Mouse (Mus musculus) granulocyte monocyte progenitor cell, adult 5-6 weeks (primary cell): Measurements from ENCODE around the gene Cd151. TPM values are rescaled to one million over a fixed set of nuclear protein-coding genes. Genes with fewer than 3 reads are reported as not detected.
"Not testable (repeated sequence)": the region's sequence is repeated elsewhere in the genome, so short reads cannot be mapped to it uniquely, and the experiment has no call there.

Experiments
- ATAC-seq: replicated peaks from 2 replicates; pipeline ENCODE4 v1.8.0; 2016; ENCODE audit warnings: mild to moderate bottlenecking, moderate TSS enrichment, inconsistent platforms; ENCODE audit not compliant: poor library complexity, severe bottlenecking
- total RNA-seq, 2 experiments: library from RNA; stranded (forward) in 1 of 2; stranded (reverse) in 1 of 2; fragments of 200-712, 200-1000 nt in 1 of 2; fragments of >200 nt in 1 of 2; fragmentation: Nextera tagmentation in 1 of 2; gene quantifications; 2 replicates each; pipeline ENCODE4 v1.2.3; 2014 to 2017

The Cd151 gene
- total RNA-seq, 2 experiments from 2014 or later: 19.2 to 20.4 TPM

DNA sequence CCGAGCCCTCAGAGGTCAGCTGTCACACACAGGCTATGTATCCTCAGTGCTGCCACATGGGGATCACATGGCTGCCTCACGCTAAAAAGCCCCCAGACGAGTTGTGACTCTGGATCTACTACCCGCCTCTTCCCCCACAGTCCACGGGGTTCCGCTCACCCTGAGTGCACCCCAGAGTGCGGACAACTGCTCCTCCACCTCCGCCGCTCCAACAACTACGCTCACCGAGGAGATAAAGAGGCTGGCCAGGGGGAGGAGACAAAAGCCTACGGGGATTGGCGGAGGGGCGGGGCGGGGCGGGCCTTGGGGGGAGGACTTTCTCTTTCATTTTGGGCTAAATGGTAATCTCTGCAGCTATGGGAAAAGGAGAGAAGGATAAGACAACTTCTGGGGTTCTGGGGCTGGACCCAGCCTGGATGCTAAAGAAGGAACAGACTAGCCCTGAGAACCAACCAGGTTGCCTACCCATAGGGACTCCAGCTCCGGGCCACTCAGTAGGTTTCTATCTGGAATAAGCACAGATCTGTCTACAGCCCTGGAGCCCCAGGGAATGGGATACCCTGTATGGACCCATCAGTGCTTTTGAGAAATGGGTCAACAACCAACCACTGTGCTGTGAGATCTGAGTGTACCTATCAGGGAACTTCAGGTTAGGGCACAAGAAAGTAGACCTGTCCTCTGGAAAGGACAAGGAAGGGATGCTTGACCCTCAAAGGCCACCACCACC is 31.9 kb upstream of the Cd151 start:
- ATAC-seq: peak; percentile 71

DNA sequence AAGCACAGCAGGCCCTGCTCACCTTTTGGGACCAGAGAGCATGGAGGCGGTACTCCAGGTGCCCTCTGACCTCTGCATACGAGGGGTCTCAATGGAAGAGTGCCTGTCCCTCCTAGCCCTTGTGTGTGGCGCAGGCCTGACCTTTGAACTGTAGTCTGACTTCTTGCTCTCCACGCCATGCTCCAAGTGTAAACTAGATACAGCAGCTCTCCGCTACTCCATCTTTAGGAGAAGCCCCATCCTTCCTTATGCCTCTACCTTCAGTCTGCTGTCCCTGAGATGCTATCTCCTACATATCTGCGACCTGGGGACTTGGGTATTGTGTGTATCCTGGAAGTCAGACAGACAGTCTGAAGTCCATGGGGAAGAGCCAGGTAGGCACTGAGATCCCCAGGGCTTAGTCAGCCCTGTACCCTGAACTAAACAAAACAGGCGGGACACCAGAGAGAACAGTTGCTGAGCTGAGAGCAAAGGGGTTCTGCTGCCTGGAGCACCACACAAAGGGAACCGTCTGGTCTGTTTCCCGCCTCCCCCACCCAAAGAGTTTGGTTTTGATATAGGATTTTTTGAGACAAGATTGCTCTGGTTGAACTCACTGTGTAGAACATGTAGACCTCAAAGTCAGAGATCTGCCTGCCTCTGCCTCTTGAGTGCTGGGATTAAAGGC is 31.2 kb upstream of the Cd151 start:
- ATAC-seq: no peak

DNA sequence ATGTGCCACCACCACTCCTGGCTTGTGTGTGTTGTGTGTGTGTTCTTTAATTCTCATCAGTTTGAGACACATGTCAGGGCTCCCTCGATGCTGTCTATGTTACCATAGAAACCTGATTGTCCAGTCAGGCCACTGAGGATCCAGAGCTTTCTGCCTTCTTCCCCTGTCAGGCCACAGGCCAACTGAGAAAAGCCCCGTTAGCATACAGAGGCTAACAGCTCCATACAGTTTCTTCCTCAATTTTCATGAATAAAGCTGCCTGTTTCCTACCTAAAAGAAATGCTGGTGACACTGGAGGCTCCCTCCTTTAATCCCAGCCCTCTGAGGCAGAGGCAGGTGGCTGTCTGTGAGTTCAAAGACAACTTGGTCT is 30.7 kb upstream of the Cd151 start:
- no peak for ATAC-seq

DNA sequence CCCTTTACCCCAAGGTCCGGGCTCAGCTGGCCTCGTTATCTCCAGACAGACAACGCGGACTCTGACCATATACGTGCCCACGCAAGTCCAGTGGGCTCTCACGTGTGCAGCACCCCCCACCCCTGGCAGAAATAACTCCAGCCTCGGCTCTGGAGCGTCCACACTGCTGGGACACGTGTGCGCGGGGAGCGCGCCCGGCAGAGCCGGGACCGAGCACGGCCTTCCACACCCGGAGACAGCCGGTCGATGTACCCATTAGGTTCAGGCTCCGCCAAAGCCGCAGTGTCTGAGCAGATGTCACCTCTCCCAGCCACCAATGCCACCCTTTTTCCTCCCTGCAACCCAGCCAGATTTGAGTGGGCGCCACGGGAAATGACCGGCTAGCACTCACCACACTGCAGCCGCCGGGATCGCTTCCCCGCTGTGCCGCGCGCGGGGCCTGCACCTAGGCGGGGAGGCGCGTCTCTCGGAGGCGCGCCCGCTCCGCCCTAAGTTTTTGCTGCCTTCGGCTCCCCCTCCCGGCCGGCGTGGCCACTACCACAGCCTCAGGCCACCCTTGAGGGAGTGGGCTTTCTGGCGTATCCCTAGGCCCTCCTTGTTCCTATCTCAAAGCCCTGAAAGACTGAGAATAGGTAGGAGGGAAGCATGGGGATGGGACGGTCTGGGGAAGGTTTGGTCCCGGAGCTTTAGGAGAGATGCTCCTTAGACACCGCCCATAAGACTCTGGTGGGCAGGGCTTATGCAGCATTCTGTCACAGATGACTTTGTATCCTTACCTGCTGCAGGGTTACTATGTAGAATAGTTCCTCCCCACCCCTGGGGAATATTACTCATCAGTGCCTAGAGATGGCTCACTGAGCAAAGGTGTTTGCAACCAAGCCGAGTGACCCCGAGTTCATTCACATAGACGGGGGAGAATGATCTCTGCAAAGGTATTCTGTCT is 29.7 kb upstream of the Cd151 start, which contains the start of gene Slc25a22:
Gene Slc25a22, minus strand, starts transcription at position 715 of the 943 bp plus-strand sequence.
- ATAC-seq: peak; percentile 72

DNA sequence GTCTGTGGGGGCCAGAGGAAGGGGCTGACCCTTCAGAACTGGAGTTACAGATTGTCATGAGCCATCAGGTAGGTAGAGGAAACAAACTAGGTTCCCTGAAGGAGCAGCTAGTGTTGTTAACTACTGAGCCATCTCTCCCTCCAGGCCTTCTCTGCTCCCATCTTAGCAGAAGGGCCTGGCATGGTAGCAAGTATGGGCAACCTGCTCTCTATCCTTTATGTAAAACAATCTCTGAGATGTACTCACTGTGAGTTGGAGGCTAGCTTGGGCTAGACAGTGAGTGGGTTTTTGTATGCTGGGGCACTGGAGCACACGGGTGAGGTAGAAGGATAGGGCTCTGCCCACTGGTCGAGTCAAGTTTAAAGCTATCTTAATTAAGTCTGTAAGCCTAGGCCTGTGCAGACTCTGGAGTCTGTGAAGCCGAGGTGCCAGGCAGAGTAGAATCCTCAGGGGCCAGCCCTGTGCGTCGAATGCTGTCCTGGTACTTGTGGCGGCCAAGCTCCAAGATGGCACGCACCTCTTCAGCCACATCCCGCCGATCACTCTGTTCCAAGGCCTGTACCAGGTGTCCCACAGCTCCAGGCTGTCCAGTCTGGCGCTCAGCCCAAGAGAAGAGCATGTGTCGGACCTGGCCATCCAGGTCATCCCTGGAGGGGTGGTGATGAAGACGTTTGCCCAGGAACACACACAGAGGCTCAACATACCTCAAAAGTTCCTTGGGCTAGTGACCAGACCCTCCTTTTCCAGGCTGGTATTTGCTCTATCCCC is 28.8 kb upstream of the Cd151 start:
- ATAC-seq: no peak

DNA sequence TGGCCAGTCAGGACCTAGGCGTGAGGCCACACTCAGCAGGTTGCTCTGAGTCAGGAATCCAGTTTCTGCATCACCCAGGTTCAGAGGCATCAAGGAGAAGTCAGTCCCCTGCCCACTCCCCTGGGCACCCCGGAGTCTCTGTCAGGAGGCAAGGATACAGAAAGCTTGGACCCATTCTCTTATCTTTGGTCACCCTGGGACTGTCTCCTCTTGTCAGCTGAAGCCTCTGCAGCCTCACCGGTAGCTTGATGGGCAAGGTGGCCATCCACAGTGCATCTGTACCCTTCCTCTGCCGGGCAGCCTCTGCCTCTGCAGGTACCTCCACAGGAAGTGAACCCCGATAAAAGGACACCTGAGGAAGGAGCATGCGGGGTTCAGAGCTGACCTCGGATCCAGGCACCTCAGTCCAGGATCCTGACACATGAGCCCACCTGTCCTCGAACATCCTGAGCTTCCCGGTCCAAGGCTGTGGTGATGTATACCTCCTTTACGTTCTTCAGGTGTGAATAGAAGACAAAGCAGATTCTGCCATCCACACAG is 28.0 kb upstream of the Cd151 start:
- ATAC-seq: no peak

DNA sequence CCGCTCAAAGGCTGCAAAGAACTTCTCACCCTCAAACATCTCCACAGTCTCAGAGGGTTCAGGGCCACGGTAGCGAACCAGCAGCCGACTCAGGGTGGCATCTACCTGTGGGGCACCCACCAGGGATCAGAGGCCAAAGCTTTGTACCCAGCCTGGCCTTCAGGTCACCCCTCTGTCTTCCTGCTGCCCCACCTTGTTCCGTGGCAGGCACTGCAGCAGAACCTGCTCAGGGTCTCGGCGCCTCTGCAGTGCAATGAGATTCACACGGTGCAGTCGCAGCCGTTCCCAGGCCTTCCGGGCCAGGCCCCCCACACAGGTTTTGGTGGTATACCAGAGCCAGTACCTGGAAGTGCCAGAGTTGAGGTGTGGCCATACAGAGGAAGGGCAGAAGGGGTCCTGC is 27.4 kb upstream of the Cd151 start:
- ATAC-seq: no peak

DNA sequence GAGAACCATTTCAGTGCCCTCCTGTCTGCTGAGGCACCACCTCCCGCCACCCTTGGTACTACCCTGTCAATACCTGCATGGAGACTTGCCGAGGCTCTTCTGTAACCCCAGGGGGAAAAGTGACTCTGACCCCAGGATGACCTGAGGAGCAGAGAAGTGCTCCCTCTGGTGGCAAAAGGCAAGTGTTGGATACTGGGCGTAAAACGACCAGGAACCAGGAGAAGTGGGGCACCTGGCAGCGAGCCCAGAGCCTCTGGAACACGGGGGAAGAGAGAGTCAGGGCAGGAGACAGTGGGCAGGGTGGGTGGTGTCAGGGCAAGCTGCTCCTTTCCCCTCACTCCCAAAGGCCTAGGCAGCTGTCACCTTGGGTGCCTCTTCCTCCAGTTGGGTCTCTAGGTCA is 26.6 kb upstream of the Cd151 start:
- peak; percentile 20 for ATAC-seq

DNA sequence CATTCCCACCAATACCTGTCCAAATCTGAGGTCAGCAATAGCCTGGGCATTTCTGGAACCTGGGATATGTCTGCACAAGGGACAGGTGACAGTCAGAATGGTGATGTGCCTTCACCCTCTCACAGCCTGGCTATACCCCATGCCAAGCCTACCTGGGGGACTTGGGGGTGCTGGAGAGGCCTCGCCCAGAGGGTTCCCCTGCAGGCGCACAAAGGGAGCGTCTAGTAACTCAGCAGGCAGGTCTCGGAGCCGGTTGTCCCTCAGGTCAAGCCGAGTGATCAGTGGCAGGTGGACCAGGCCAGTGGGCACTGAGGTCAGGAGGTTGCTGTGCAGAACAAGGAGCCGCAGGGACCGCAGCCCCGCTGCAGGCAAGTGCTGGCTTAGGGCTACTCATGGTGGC is 25.7 kb upstream of the Cd151 start:
- ATAC-seq: no peak

DNA sequence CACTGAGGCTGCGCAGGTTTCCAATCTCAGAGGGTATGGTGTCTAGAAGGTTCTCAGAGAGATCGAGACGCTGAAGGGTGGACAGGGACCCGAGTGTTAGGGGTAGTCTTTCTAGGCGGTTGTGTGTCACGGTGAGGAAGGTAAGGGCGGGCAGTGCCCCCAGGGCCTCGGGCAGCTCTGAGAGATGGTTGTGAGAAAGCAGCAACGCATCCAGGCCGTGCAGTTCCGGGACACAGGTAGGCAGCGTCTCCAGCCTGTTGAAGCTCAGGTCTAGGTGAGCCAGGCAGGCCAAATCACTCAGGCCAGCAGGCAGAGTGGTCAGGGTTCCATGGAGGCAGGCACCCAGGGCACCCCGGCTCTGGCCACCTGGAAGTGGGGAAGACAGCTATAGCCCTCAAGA is 25.0 kb upstream of the Cd151 start:
- ATAC-seq: no peak

DNA sequence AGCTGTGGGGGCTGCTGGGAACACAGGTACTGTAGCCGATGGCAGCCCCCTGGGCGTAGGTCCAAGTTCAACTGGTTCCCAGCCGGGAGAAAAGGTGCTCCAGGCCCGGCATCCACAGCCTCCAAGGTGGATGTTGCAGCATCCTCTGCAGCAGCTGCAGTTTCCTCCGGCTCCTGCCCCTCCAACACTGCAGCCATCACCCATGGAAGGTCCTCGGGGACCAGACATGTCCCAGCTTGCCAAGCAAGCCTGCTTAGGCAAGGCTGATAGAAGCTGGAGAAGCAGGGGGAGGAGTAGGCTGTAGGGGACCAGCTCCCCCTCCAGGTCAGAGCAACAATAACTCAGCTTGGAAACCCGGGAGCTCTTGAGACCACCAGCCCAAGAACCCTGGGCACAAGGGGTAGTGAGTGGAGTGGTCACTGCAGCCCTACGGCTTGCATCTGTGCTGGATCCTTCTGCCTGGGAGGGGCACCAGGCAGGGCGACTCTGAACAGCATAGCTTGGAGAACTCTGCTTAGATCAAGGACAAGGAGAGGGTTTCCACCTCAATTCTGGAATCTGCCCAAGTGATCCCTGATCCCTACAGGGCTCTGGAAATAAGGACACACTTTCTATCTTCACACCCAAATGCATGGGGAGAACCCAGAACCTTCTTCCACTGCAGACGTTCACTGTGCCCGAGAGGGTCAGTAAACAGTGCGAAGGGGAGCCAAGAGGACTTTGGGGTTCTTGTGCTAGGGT is 23.9 kb upstream of the Cd151 start:
- ATAC-seq: peak; percentile 33

DNA sequence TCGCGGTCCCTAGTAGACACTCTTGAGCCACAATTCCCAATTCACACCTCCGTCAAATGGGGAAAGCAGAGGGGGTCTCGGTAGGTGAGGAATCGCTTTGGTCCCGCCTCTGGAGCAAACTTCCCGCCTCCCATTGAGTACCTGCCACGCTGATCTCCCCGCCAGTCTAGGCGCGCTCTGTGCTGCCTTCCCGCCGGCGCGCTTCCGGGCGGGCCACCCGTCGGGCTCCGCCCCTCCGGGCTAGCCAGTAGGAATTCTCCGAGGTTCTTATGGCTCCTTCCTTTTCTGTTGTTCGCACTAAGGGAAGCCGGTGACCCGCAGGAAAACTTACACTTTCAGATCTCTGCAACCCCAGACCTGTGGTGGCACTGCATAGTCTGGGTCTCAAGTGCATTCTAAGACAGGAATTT is 23.4 kb upstream of the Cd151 start, which contains the start of gene Pidd1:
Gene Pidd1, minus strand, starts transcription at position 198 of the 410 bp plus-strand sequence.
- ATAC-seq: peak; percentile 55

DNA sequence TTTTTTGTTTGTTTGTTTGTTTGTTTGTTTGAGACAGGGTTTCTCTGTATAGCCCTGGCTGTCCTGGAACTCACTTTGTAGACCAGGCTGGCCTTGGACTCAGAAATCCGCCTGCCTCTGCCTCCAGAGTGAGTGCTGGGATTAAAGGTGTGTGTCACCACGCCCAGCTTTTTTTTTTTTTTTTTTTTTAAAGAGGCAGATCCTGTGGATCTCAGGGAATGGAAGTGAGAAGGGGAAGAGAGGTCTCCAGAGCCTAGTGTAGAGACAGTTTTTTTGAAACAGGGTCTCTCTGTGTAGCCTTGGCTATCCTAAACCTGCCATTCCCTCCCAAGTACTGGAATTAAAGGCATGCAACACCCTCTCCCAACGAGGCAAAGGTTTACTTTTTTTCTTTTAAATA is 20.8 kb upstream of the Cd151 start:
- ATAC-seq: not testable (repeated sequence)

DNA sequence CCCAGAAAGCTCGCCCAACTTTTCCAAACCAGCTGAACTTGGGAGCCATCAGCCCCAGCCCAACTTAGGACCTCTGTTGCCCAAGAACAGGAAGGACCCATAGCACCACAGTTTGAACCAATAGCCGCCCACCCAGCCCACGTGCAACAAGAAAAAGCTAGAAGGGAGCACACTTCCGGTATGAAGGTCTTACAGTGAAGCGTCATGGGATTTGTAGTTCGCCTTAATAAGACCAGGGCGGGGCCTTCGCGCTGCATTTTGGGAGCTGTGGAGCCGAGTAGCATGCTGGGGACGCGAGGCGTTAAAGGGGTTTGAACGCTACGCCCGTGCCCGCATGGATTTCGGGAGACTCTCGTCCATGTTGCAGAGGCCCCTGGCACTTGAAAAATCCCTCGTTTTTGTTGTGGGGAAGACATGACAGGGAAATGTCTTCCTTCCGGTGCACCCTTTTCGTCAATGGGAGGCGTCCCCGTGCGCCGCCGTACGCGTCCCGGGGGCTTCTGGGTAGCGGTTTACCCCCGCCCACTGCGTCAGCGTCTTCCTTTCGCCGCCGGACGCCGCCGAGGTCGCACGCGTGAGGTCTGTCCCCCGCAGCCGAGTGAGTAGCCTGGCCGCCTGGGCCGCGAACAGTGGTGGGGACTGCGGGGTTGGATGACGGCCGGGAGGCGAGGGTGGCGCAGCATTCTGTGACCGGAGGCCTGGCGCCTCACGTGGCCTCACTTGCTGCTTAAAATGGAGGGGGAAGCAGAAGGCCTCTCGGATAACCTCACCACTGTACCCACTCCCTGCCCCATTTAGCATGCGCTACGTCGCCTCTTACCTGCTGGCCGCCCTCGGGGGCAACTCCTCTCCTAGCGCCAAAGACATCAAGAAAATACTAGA is 19.8 kb upstream of the Cd151 start, which contains the start of gene Rplp2:
Gene Rplp2, plus strand, starts transcription at position 261 of the 882 bp plus-strand sequence.
- peak; percentile 79 for ATAC-seq

DNA sequence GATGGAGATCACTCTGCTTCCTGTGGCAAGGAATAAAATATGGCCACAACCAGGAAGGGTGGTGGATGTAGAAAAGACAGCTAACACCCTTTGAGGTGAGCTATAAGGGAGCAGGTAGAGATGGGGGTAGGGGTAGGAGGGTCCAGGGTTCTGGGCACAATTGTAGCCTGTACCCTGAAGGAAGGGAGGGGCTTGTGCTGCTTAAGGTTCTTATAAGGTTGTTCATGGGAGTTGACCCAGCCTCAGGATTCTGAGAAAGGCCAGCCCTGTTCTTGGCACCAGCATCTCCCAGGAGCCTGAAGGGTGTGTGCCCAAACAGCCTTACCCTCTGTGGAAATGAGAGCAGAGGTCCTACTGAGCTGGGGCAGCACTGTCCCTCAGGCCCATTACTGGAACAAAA is 15.3 kb upstream of the Cd151 start:
- ATAC-seq: no peak

DNA sequence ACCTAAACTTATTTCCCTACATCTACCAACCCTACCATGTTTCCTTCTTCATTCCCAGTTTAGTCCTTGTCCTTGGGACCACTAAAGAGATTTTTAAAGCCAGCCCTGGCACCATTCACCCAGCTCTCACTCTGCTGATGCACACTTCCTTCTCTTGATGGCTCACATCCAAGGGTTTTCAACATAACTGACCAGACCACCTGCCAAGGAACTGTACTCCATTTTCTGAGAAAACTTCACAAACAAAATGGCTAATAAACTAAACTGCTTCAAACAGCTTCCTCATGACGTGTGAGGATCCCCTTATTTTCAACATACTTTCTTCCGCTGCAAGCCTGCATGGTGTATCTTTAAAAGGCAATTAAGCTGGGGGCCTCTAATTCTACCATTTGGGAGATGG is 13.6 kb upstream of the Cd151 start:
- ATAC-seq: peak; percentile 14

DNA sequence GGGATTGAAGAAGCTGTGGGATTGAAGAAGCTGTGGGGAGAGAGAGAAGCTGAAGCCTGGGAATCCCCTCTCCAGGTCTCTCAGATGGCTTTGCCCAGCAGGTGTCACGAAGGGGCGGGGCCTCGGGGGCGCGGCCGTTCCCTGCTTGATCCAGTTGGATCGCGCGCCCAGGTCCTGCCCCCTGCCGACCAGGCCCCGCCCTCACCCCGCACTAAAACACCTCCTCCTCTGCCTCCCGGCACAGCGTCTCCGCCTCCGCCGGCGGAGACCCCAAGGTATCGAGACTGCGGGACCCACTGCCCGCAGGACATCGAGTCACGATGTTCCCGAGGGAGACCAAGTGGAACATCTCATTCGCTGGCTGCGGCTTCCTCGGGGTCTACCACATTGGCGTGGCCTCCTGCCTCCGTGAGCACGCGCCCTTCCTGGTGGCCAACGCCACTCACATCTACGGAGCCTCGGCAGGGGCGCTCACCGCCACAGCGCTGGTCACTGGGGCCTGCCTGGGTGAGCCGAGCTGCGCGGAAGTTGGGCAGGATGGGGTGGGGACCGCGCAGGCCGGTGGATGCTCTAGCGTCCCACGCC is 12.1 kb upstream of the Cd151 start, which contains the start of gene Pnpla2:
Gene Pnpla2, plus strand, starts transcription at position 232 of the 585 bp plus-strand sequence.
- peak; percentile 72 for ATAC-seq
